Mouse (Mus musculus) hindbrain, embryonic 15.5 days (tissue): ENCODE data around the gene Ackr3. TPM values are rescaled to one million over a fixed set of nuclear protein-coding genes. Genes with fewer than 3 reads are reported as not detected.

ENCODE experiments used
- ATAC-seq: fragments of 200-750 bp; cut with Nextera tagmentation; 2 replicates; pipeline ENCODE4 v1.8.0; 2017; ENCODE audit warnings: low read depth, moderate number of reproducible peaks, moderate TSS enrichment; ENCODE audit not compliant: low FRiP score
- H3K27ac ChIP-seq: fragments of 300-500 bp; sonication (generic); replicated peaks from 2 replicates; pipeline ENCODE4 v1.5.1; 2015; ENCODE audit warnings: mild to moderate bottlenecking, inconsistent platforms
- H3K27me3 ChIP-seq: fragments of 300-500 bp; sonication (generic); 2 replicates; pipeline ENCODE4 v1.6.1; 2015; ENCODE audit warnings: control low read depth, inconsistent platforms
- H3K36me3 ChIP-seq: fragments of 300-500 bp; sonication (generic); 2 replicates; pipeline ENCODE4 v1.6.1; 2015; ENCODE audit warnings: control low read depth, inconsistent platforms
- H3K4me1 ChIP-seq: fragments of 300-500 bp; sonication (generic); replicated peaks from 2 replicates; pipeline ENCODE4 v1.6.1; 2015; ENCODE audit warnings: control low read depth, inconsistent platforms
- H3K4me2 ChIP-seq: fragments of 300-500 bp; sonication (generic); 2 replicates; pipeline ENCODE4 v1.6.1; 2015; ENCODE audit warnings: moderate library complexity, mild to moderate bottlenecking, inconsistent platforms
- H3K4me3 ChIP-seq: fragments of 300-500 bp; sonication (generic); 2 replicates; pipeline ENCODE4 v1.5.1; 2015; ENCODE audit warnings: mild to moderate bottlenecking, inconsistent platforms
- H3K9ac ChIP-seq: fragments of 300-500 bp; sonication (generic); 2 replicates; pipeline ENCODE4 v1.6.1; 2015; ENCODE audit warnings: inconsistent platforms
- H3K9me3 ChIP-seq: fragments of 300-500 bp; sonication (generic); 2 replicates; pipeline ENCODE4 v1.6.1; 2016; ENCODE audit warnings: control low read depth, inconsistent platforms
- WGBS: fragments of 180-500 bp; shearing (Covaris S2); methylation state at CpG from one replicate; pipeline ENCODE4 v1.1.7; 2015; 5-methylcytosine and 5-hydroxymethylcytosine counted together
- polyA plus RNA-seq: library from polyadenylated mRNA; unstranded; fragments of >200 nt; fragmentation: Nextera tagmentation; extraction: Ambion mirVana; gene quantifications from 2 replicates; pipeline ENCODE4 v1.2.1, GENCODE M21; 2015

Ackr3 gene
- polyA plus RNA-seq, 1 experiment from 2014 or later = 10.4 TPM

GRCm38 (mm10) chr1:90206684-90207083, 2.9 kb downstream of the Ackr3 start:
- no peaks in the 10 kb centered on the region for H3K9me3 ChIP-seq
- H3K4me1 ChIP-seq = peaks cover 74% of the 10 kb centered on the region
- H3K4me2 ChIP-seq = peak overlapping the region; percentile 60
- H3K4me3 ChIP-seq = peak overlapping the region; percentile 46
- H3K9ac ChIP-seq = peak overlapping the region; percentile 21; the same call in 1 of the 2 replicates
- WGBS = 30% methylated on average over 3 of the region's 3 CpGs
- peaks cover 8% of the 10 kb centered on the region for H3K27me3 ChIP-seq
- no peak for ATAC-seq
- H3K36me3 ChIP-seq = no peaks in the 10 kb centered on the region
- H3K27ac ChIP-seq = no peak overlapping the region

DNA sequence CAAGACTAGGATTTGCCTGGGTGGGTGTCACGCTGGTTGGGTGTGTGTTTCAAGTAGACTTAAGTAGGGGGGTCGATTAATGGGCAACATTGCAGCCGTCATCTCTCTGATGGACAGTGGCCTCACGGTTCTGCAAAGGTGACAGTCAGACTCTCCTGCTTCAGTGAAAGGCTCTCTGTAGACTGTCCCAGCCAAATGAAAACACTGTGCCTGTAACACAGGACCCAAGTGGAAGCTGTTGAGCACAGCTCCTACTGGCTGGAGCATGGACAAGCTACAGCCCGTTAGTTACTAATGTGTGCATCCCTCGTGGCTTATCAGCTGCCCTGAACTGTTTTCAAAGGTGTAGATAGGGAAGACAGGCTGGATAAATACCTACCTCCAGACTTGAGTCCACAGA, 3.5 kb downstream of the Ackr3 start:
- Histone ChIP-seq H3K27ac (no peak overlapping the region), H3K36me3 (no peaks in the 10 kb centered on the region), H3K4me3 (peak overlapping the region; percentile 46), H3K9ac (no peak overlapping the region), H3K4me2 (peak overlapping the region; percentile 60), H3K9me3 (no peaks in the 10 kb centered on the region), H3K4me1 (peaks cover 70% of the 10 kb centered on the region), H3K27me3 (peaks cover 5% of the 10 kb centered on the region)
- no peak for ATAC-seq
- whole genome bisulfite sequencing = 48% methylated on average over 6 of the region's 6 CpGs

- H3K27me3 ChIP-seq = no peaks in the 10 kb centered on the region; the same call in 1 of the 2 replicates
- H3K9me3 ChIP-seq = no peaks in the 10 kb centered on the region
- H3K4me1 ChIP-seq = peaks cover 64% of the 10 kb centered on the region
- no peak for ATAC-seq
- H3K27ac ChIP-seq = no peak overlapping the region
- 62% methylated on average over 6 of the region's 6 CpGs for WGBS
- no peak overlapping the region for H3K9ac ChIP-seq
- peak overlapping the region; percentile 60 for H3K4me2 ChIP-seq
- no peaks in the 10 kb centered on the region for H3K36me3 ChIP-seq
- H3K4me3 ChIP-seq = no peak overlapping the region
Measured at GRCm38 (mm10) chr1:90207739-90208502, 4.1 kb downstream of the Ackr3 start.

- Histone ChIP-seq H3K27ac (no peak overlapping the region), H3K27me3 (no peaks in the 10 kb centered on the region), H3K4me3 (no peak overlapping the region), H3K4me2 (peak overlapping the region; percentile 60), H3K4me1 (peaks cover 59% of the 10 kb centered on the region), H3K9me3 (no peaks in the 10 kb centered on the region), H3K9ac (no peak overlapping the region), H3K36me3 (no peaks in the 10 kb centered on the region)
- ATAC-seq = no peak
- 45% methylated on average over 9 of the region's 9 CpGs for WGBS
Measured at GRCm38 (mm10) chr1:90208503-90208860, 4.7 kb downstream of the Ackr3 start.

- no peaks in the 10 kb centered on the region for H3K27me3 ChIP-seq
- no peak for ATAC-seq
- no peak overlapping the region for H3K27ac ChIP-seq
- H3K9me3 ChIP-seq = no peaks in the 10 kb centered on the region
- WGBS = 35% methylated on average over 5 of the region's 5 CpGs
- H3K4me3 ChIP-seq = no peak overlapping the region
- peak overlapping the region; percentile 60 for H3K4me2 ChIP-seq
- H3K4me1 ChIP-seq = peaks cover 54% of the 10 kb centered on the region
- H3K36me3 ChIP-seq = no peaks in the 10 kb centered on the region
- H3K9ac ChIP-seq = no peak overlapping the region
Measured at GRCm38 (mm10) chr1:90209069-90209468, 5.3 kb downstream of the Ackr3 start.

DNA sequence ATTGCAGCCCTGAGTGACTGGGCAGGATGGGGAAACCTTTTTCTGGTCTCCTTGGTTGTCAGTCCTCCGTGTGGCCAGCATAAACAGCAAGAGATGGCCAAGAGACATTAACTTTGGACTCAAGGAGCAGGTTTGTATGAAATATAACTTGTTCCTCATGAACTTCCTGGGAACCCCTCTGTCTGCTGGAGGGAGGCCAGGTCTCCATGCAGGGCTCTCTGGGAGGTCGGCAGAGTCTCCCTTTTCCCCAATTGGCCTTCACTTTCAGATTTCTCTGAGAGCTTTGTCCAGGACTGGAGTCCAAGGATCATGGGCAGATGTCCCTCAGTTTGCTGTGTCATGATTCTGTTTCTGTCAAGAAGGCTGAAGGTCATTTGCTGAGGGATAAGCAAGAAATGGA, 6.0 kb downstream of the Ackr3 start:
- no peak for ATAC-seq
- H3K27ac ChIP-seq = no peak overlapping the region
- H3K36me3 ChIP-seq = no peaks in the 10 kb centered on the region
- H3K4me1 ChIP-seq = peaks cover 48% of the 10 kb centered on the region
- H3K4me2 ChIP-seq = no peak overlapping the region
- H3K9me3 ChIP-seq = no peaks in the 10 kb centered on the region
- no peaks in the 10 kb centered on the region for H3K27me3 ChIP-seq
- 71% methylated on average over 2 of the region's 2 CpGs for whole genome bisulfite sequencing
- no peak overlapping the region for H3K4me3 ChIP-seq
- H3K9ac ChIP-seq = no peak overlapping the region

DNA sequence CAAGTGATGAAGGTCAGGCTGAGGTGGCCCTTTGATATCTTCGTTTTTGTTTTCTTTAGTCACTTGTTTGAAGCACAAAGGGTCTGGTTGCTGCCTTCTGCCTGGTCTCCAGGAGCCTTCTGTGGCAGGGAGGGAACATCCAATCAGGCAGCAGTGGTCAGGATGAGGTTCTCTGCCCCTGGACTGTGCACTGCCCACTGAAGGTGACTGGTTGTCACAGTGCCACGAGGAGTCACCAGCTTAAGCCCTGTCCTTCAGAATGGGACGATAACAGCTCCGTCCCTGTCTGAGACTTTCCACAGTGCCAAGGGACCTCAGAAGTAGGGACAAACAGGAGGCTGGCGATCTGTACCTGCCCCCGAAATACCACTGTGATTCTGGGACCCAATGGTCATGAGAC, 6.6 kb downstream of the Ackr3 start:
- Histone ChIP-seq H3K4me2 (no peak overlapping the region), H3K9ac (no peak overlapping the region), H3K27me3 (no peaks in the 10 kb centered on the region), H3K9me3 (no peaks in the 10 kb centered on the region), H3K27ac (no peak overlapping the region), H3K4me3 (no peak overlapping the region), H3K4me1 (peaks cover 42% of the 10 kb centered on the region), H3K36me3 (no peaks in the 10 kb centered on the region)
- no peak for ATAC-seq
- 80% methylated on average over 6 of the region's 6 CpGs for WGBS

DNA sequence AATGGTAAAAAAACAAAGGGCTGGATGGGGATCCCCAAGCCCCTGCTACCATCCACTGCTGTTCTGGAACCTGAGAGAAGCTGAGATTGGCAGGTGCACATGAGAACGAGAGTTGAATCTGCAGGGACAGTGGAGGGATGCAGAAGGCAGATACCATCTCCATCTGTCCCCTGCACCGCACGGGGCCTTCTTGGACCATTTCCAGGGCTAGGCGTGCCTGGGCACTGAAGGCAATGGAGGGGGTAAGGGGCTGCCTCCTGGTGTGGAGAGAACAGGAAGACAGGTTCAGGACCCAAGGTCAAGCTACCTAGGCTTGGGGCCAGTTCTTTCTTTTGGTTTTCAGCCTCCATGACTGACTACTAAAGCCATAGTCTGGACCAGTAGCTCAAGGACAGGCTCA, 7.0 kb downstream of the Ackr3 start:
- Histone ChIP-seq H3K36me3 (no peaks in the 10 kb centered on the region), H3K9me3 (no peaks in the 10 kb centered on the region), H3K4me2 (no peak overlapping the region), H3K4me3 (no peak overlapping the region), H3K9ac (no peak overlapping the region), H3K27me3 (no peaks in the 10 kb centered on the region), H3K27ac (no peak overlapping the region), H3K4me1 (peaks cover 38% of the 10 kb centered on the region)
- 50% methylated on average over 4 of the region's 4 CpGs for WGBS
- no peak for ATAC-seq

- no peaks in the 10 kb centered on the region for H3K27me3 ChIP-seq
- H3K36me3 ChIP-seq = no peaks in the 10 kb centered on the region
- no peak for ATAC-seq
- H3K4me3 ChIP-seq = no peak overlapping the region
- H3K4me1 ChIP-seq = peaks cover 22% of the 10 kb centered on the region
- H3K27ac ChIP-seq = no peak overlapping the region
- 79% methylated on average over 6 of the region's 6 CpGs for WGBS
- no peak overlapping the region for H3K4me2 ChIP-seq
- no peaks in the 10 kb centered on the region for H3K9me3 ChIP-seq
- H3K9ac ChIP-seq = no peak overlapping the region
Measured at GRCm38 (mm10) chr1:90212376-90212775, 8.6 kb downstream of the Ackr3 start.

DNA sequence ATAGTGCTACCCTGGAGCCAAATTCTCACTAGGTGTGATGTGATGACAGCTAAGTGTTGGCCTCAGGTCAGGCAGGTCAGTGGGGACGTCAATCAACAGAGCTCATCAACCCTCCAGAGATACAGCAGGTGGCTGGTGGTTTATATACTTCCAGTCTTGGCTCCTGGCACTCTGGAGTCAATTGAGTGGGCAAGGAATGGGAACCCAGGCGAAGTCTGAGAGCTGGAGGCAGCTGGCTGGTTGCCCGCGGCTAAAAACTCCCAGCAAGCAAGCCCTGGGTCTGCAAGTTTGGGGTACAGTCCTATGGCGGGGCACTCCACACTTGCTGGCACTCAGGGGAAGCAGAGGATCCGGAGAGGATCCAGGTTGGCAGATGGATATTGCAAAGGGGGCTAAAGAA, 9.1 kb downstream of the Ackr3 start:
- Histone ChIP-seq H3K4me2 (no peak overlapping the region), H3K27me3 (no peaks in the 10 kb centered on the region), H3K27ac (no peak overlapping the region), H3K36me3 (no peaks in the 10 kb centered on the region), H3K9me3 (no peaks in the 10 kb centered on the region), H3K4me3 (no peak overlapping the region), H3K4me1 (peaks cover 18% of the 10 kb centered on the region), H3K9ac (no peak overlapping the region)
- no peak for ATAC-seq
- WGBS = 72% methylated on average over 6 of the region's 6 CpGs

- Histone ChIP-seq H3K4me1 (peaks cover 8% of the 10 kb centered on the region; the same call in 1 of the 2 replicates), H3K27ac (no peak overlapping the region), H3K27me3 (no peaks in the 10 kb centered on the region), H3K9me3 (no peaks in the 10 kb centered on the region), H3K4me2 (no peak overlapping the region), H3K4me3 (no peak overlapping the region), H3K36me3 (no peaks in the 10 kb centered on the region), H3K9ac (no peak overlapping the region)
- WGBS = 97% methylated on average over 12 of the region's 12 CpGs
- ATAC-seq = no peak
Measured at GRCm38 (mm10) chr1:90214021-90214420, 10.2 kb downstream of the Ackr3 start.

DNA sequence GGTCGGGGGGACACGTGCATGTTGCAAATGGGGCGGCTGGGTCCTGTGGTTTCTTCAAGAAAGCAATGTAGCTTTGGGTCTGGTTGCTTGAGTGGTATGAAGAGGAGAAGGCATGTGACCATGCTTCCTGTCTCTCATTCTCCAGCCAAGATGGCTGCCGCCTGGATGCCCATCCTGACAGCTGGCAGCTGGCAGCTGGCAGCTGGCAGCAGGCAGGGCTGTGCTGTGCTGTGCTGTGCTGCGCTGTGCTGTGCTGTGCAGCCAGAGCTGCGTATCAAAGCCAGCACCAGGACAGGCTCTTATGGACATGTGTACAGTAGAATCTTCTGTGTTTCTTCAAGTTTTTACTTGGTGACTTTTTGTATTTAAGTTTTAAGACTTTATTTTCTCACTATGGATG, 11.1 kb downstream of the Ackr3 start:
- Histone ChIP-seq H3K27me3 (no peaks in the 10 kb centered on the region), H3K4me2 (no peak overlapping the region), H3K9me3 (no peaks in the 10 kb centered on the region), H3K4me3 (no peak overlapping the region), H3K9ac (no peak overlapping the region), H3K4me1 (peaks cover 8% of the 10 kb centered on the region; the same call in 1 of the 2 replicates), H3K27ac (no peak overlapping the region), H3K36me3 (no peaks in the 10 kb centered on the region)
- ATAC-seq = peak; percentile 29; the same call in 1 of the 2 replicates
- 78% methylated on average over 6 of the region's 6 CpGs for WGBS

- H3K27me3 ChIP-seq = no peaks in the 10 kb centered on the region
- no peak overlapping the region for H3K4me3 ChIP-seq
- peaks cover 8% of the 10 kb centered on the region for H3K4me1 ChIP-seq
- no peak overlapping the region for H3K4me2 ChIP-seq
- H3K36me3 ChIP-seq = no peaks in the 10 kb centered on the region
- H3K9ac ChIP-seq = no peak overlapping the region
- 72% methylated on average over 2 of the region's 2 CpGs for WGBS
- no peak overlapping the region for H3K27ac ChIP-seq
- no peak for ATAC-seq
- H3K9me3 ChIP-seq = no peaks in the 10 kb centered on the region
Measured at GRCm38 (mm10) chr1:90215881-90216280, 12.1 kb downstream of the Ackr3 start.
